Mouse (Mus musculus) right cerebral cortex, postnatal 10 days (tissue): ENCODE data around the gene Tmem39b.
"Not testable (repeated sequence)": the region's sequence is repeated elsewhere in the genome, so short reads cannot be mapped to it uniquely, and the experiment has no call there.

Experiments used
- DNase-seq, 2 experiments: peaks; one replicate each; pipeline ENCODE4 v3.0.0; 2021; ENCODE audit warnings: low spot score in 2 of 2

The Tmem39b gene

DNA sequence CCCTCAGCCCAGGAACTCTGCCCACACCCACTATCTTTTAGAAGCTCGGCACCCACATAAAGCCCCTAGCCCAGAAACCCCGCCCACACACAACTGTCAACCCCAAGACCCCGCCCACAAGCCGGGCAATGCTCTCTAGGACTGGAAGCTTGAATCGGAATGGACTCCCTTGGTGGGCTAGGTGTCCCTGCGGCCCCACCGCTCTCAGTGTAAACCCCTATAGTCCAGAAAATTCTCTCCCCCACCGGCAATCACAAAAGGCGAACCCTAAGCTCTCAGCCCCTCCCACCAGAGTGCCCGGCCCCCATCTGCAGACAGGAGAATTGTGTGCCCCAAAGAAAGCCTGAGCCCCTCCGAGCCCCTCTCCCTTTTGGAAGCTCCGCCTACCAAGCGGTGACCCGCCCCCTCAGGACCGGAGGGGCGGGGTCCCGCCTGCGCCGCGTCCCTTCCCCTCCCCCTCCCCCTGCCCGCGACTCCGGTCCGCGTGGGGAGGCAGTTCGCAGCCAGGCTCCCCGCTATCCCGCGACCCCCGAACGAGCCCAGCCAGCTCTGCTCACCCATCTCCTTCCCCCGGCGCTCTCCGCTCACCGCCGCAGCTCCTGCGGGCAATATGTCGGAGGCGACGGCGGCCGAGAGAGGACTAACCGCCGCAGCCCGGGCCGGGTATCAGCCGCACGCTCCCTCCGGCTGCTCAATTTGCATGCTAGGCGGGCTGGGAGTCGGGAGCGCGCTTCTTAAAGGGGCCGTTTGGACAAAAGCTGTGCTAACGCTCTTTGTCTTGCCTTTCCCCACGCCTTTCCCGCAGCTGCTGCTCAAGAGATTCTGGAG lies at the start of gene Tmem39b:
Gene Tmem39b, minus strand, starts transcription at position 681 of the 828 bp plus-strand sequence.
- DNase-seq: peak; percentile 94 to 95

DNA sequence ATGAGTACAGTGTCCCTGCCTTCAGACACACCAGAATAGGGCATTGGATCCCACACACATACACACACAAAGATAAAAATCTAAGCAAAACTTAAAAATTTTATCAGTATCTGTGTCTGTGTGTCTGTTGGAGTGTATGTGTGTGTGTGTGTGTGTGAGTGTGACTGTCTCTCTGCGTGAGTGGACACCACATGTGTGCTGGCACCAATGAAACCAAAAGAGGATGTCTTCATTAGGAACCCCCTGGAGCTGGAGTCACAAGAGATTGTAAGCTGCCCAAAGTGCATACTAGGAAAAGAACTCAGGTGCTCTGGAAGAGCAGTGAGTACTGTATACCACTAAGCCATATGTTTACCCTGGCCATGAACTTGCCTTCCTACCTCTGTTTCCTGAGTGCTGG lies 49.5 kb upstream of the Tmem39b start:
- DNase-seq: no peak

DNA sequence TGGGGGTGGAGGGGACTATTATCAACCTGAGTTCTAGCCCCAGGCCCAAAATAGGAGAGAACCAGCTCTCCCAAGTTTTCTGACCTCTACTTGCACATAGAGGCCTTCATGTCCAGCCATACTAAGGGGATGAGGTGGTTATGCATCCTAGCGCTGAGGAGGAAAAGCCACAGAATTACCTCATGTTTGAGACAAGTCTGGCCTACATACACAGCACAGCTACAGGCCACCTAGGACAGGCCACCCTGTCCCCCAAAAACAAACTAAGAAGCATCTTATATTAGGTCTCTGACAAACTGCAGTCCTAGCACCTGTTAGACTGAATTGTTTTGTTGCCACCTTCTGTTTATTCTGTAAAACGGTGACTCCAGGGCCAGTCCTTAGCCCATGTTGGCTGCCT lies 46.9 kb upstream of the Tmem39b start:
- no peak for DNase-seq

DNA sequence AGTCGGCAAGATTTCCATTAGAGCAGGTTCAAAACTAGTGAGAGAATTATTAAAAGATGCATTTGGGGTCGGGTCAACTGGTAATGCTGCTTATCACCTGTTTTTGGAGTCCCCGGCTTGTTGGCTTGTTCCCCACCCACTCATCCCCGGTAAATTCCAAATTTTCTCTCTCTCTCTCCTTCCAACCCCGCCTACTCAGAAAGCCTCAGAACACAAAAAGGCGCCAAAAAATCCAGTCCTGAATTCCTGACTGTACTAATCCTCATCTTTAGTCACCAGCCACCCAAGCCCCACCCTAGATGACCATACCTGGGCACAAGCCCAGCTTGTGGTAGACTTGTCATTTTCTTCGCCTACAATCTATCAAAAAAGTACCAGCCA lies 46.4 kb upstream of the Tmem39b start:
- peak; percentile 35 to 44 for DNase-seq

DNA sequence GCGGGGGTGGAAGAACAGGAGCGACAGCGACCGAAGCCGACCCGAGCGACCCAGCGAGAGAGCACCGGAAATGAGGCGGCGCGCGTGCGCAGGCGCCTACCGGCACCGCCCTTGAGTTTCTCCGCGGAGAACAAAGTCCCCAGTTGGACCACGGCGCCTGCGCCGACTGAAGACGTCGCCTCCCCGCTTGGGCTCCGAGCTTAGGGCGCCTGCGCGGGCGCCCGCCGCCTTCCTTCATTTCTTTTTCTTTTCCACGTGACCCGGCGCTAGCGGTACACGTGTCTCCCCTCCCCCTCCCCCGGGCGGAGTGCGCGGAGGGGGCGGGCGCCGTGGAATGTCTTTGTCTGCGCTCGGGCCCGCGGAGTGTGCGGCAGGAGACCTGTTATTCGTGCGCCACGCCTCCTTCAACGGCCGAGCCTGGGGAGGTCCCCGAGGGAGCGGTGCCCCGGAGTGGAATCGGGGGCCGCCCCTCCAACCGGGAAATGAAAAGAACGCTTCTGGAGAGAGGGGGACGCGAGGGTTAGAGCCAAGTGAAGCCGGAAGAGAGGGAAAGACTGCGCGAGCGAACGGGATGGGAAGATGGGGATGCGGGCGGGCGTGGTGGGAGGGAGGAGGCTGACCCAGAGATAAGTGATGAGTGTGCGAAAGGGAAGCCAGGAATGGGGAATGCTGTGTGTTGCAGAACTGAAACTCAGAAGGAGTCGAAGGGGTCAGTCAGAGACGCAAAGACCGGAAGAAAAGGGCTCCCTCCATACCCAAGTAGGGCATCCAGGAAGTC lies 45.8 kb upstream of the Tmem39b start, which contains the start of gene Khdrbs1:
Gene Khdrbs1, minus strand, starts transcription at position 72 of the 778 bp plus-strand sequence.
- DNase-seq: peak; percentile 98

DNA sequence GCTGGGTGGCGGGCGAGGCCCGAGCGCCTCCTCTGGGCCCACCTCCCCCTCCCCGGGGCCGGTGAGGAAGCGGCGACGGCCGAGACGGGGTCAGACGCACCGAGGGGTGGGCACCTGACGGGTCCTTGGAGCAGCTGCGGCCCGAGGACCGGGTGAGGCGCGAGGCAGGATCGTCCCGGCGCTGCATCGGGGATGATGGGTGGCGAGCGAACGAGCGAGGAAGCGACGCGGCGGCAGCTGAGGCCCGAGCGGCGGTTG lies 45.3 kb upstream of the Tmem39b start:
- no peak for DNase-seq

DNA sequence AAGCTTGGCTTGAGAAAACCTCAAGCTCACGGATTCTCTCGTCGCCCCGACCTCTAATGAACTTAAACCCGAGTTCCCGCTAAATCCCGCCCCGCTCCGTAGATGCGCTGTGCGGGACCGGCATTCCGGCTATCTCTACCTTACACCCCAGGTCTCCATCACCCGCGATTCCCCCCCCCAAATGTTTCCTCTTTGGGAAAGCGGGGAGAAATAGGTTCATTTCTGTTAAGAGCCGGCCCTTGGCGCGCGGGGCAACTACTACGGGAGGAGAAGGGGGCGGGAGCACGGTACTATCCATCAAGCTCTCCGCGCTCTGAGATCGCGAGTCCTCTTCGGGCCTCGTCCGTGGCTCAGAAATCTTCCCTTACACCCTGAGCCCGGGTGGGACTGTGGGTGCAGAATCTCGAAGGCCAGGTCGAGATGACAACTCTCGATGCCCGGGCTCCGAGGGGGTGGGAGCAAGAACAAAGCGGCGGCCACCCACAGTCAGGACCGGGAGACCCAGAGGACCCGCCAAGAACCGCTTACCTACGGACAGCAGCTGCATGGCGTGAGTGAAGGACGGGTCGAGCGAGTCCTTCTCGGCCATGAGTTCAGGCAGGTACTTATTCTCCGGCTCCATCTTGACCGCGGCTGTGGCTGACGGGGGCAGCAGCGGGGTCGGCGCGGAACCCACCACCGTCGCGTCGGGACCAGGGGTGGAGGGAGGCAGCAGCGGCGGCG lies 44.8 kb upstream of the Tmem39b start:
- DNase-seq: peak; percentile 48 to 69

DNA sequence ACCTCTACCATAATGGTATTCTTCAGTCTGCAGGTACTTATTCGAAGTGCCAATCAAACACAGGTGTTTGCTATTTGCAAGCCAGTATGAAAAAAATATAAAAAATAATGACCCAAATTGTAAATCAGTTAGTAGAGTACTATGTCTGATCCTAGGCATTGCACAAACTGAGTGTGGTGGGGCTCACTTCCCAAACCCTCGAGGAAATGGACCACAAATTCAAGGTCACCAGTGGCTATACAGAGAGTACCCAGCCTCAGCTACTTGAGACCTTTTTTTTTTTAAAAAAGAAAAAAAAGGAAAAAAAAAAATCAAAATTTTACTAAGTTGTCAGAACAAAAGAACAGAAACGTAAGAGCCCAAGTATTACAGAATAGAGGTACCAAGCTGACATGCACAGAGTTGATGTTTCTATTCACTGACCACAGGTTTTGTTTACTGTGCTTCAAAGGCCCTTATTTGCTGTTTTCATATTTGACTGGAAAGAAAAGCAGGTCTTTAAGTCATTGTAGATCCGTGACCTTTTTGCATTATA lies 42.5 kb upstream of the Tmem39b start:
- DNase-seq: no peak

DNA sequence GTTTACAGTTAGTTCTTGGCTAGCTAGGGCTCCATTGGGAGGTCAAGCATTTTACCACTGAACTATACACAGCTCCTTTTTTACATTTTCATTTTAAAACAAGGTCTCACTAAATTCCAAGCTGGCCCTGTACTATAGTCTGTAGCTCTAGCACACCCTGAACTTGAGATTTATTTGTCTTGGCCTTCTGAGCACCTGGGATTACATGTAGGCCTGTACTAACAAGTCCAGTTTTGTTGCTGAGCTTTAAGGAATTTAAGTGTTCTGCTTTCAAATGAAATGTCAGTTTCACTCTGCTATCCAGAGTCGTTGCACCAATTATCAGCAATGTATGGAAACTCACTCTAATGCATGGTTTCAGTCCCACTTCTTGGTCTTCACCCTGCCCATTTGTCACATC lies 39.5 kb upstream of the Tmem39b start:
- no peak for DNase-seq

DNA sequence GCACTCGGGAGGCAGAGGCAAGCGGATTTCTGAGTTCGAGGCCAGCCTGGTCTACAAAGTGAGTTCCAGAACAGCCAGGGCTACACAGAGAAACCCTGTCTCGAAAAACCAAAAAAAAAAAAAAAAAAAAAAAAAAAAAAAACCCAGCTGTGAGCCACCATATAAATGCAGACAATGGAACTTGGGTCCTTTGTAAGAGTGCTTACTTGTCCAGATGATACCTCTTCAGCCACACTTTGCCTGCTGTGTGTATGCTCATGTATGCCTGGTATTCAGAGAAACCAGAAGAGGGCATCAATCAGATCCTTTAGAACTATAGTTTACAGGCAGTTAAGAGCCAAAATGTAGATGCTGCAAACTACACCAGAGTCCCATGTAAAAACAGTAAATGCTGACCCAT lies 38.8 kb upstream of the Tmem39b start:
- not testable (repeated sequence) for DNase-seq

DNA sequence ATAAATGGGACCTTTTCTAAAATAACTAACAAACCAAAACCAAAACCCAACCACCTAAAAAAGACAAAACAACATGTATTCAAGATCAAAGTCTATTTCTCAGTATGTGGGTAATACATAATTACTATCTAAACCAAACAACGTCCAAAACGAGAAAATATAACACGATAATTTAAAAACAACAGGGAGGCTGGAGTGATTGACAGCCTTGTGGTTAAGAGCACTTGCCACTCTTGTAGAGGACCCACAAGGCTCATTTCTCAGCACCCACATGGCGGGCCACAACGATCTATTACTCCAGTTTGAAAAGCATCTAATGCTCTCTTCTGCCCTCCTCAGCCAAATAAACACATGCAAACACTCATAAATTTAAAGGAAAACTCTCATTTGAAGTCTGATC lies 34.8 kb upstream of the Tmem39b start:
- no peak for DNase-seq

DNA sequence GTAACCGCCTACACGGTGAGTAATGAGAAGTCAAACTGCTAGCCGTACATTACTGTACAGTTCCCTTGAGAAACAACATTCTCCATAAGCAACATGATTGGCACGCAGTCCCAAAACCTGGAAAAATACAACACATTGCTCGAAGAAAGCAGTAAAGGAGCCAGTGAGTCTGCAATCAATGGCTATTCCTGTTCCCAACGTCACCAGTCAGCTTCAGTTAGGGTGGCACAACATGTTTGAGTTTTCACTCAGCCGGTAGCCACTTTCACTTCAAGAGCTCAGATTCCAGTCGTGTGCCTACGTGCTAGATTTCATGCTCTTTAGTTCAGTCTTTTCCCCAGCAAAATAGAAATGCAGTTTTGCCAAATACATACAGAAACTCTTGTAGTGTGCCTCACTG lies 19.7 kb upstream of the Tmem39b start:
- DNase-seq: no peak

DNA sequence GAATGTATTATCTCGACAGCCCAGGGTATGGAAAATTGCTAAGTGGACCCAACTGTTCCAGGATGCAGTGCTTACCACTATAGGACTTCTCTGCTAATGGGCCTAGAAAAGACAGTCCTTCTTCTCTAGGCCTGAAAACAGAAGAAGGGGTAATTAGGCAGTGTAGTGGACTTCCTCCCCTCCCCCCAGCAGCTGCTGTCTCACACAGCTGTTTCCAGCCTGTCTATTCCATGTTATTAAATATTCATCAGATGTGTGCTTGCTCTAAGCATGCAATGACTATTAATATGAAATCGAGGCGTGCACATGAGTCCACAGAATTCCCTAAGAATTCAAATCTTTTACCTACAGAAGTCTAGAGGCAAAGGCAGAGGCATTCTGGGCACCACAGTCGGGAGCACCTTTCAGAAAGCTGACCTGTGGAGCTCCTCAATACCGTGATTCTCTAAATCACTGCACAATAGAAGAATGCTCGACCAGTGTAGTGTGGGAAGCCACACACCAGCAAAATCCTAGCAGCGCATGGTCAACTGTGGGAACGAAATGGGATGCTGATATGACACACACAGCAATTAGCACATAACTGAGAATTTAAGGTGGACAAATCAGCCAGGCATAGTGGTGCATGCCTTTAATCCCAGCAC lies 13.0 kb upstream of the Tmem39b start:
- DNase-seq: peak in 1 of 2 experiments; percentile 67

DNA sequence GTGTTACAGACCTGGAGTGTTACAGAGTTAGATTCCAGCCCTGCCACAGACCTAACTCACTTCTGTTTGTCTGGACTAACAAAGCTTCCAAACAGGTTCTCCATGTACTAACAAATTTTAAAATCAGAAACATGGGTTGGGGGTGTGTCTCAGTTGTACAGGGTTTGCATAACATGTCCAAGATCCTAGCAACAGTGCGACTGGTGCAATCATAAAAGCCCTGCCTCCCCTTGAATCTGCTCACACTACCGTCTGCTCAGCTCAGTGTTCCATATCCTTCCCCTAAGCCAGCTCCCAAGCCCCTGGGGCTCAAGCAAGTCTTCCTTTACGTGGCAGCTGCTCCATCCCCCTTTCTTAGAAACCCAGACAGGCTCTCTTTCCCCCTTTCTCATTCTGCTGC lies 10.1 kb upstream of the Tmem39b start:
- no peak for DNase-seq

DNA sequence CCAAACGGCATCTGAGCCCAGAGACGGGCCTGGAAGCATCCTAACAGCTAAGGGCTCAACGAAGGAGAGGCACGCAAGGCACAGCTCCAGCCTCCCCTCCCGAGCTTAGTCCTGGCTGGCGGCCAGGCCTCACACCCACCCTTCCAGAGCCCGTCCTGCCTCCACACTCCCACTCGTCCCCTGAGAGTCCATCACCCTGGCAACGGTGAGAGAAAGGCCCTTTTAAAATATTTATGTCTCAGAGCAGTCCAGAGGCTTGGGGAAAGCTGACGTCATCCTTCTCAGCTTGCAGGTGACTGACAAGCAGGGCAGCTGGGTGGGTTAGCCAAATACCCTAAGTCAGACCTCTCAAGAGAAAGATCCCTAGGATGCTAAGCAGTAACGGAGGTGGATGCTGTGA lies 5.8 kb upstream of the Tmem39b start:
- DNase-seq: peak; percentile 91 to 94

DNA sequence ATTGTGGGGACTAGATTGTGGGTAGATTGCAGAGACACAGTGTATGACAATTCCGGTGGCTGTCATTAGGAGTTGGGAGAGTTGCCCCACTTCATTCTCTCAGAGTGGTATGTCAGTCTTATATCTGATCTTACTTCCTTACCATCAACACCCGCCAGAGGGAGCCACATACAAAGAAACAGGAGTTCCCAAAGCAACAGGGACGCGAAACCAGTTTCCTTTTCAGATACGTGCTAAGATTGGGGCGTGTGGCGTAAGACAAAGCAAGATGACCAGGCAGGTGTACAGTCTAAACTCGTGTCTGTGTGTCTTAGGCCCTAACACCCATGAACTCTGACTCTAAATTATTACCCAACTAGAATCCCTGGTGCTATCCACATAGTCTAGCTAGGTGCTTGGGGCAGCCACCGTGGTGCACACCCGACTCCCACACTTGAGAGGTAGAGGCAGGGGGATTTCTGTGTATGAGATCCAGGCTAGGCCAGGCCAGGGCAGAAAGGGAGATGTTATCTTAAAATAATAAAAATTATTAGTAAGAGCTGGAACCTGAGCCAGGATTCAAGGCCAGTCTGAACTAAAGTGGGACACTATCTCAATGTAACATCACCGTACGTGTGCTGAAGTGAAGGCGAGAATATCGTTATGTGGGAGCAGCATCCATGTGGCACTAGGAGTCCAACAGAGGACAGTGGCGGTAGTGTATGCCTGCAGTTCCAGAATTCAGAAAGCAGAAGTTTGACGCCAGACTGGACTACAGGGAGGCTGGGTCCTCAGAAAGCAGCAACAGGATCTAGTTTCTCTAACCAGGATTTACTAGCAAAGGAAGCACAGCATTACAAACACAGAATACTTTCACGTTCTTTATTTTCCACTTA lies 5.1 kb upstream of the Tmem39b start:
- DNase-seq: peak; percentile 93

DNA sequence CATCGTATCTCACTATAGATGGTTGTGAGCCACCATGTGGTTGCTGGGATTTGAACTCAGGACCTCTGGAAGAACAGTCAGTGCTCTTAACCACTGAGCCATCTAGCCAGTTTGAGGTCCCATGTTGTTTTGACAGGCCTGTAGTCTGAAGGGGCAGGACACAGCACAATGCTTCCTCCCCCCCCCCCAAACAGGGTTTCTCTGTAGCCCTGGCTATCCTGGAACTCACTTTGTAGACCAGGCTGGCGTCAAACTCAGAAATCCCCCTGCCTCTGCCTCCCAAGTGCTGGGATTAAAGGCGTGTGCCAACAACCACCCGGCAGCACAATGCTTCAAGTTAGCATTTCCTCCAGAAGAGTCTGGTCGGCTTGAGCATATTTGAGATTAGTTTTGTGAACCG lies 4.0 kb upstream of the Tmem39b start:
- DNase-seq: not testable (repeated sequence)

DNA sequence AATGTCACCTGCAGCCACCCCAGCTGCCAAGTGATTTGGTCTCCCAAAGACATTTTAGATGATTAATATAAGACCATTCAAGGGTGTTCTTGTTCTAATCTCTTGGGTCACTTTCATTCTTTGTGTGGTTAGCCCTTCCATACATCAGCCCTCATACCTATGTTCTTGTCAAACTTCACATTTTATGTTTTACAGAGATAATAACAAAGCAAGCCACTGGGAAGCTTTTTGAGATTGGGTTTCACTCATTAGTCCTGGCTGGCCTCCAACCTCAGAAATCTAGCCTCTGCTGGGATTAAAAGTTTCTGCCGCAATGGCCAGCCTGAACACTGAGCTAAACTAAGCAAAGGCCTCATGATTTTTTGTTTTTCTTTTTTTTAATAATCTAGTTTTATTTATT lies 3.6 kb upstream of the Tmem39b start:
- DNase-seq: no peak

DNA sequence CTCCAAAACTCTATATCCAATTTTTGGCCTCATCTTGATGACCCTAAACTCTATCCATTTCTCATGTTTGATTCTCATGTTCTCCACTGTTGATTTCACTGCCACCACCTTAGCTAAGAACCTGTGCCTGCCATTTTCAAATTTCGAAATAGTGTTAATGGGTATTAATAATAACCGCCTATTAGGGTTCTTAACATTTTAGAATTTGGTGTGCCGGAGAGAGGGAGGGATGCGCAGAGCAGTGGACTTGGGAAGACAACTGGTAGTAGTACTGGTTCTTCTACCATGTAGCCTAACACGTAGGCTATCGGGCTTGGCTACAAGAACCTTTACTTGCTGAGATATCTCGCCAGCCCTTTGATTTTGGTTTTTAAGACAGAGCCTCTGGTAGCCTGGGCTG lies 553 bp upstream of the Tmem39b start:
- no peak for DNase-seq

DNA sequence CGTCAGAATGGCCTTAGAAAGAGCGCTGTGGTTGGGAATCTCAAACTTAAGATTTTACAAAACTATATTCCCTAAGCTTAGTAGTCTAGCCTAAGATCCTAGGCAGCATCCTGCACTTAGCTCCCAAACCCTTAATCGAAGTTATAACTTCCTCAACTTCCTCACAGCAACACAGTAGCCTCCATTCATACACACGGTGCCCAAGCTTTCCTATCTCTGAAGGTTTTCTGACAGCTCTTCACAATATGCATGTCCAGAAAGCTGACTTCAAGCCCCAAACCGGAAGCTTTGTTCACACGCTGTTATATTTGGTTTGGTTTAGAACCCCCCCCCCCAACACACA lies 852 bp downstream of the Tmem39b start:
- DNase-seq: no peak

DNA sequence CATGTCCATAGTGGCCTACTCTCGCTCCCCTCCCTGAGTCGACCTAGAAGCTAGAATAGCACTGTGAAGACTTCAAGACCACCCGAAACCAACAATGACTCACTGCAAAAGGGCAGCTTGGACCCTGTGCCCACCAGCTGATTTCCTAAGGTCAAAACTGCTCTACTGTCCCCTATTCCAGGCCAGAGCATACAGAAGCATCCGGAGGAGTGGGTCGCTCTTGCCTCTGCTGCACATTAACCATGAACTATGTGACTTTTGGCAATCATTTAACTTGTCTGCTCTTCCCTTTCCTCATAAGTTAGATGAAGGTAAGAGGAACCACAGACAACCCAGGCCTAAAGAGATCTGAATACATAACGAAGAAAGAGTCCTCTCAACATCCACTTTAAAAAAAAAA lies 12.1 kb downstream of the Tmem39b start:
- no peak for DNase-seq
